Mouse (Mus musculus) embryonic fibroblast, embryonic 13.5 days (primary cell): Measurements from ENCODE around the gene Syna.

Source experiments
- CTCF ChIP-seq: IDR thresholded peaks from 2 replicates; pipeline ENCODE4 v1.5.1; 2011; ENCODE audit warnings: mild to moderate bottlenecking, control low read depth, low read length, moderate library complexity, borderline replicate concordance; ENCODE audit not compliant: insufficient read depth
- POLR2A ChIP-seq: IDR thresholded peaks from 2 replicates; pipeline ENCODE4 v1.6.1; 2011; ENCODE audit warnings: low read depth, mild to moderate bottlenecking, control low read depth, low read length, moderate library complexity

GRCm38 (mm10) chr5:134544516-134545241 lies 15.3 kb downstream of the Syna start:
- TF ChIP-seq CTCF (no peak), POLR2A (no peak)
